Mouse (Mus musculus): ENCODE measurements around the gene Slc47a2.
"Not testable (repeated sequence)": the region's sequence is repeated elsewhere in the genome, so short reads cannot be mapped to it uniquely, and the experiment has no call there.

The Slc47a2 gene

GRCm38 (mm10) chr11:61341233-61341632, 1.4 kb downstream of the Slc47a2 start:
- DNase-seq (ENCODE audit: low spot score in 2 of 2): no peak

DNA sequence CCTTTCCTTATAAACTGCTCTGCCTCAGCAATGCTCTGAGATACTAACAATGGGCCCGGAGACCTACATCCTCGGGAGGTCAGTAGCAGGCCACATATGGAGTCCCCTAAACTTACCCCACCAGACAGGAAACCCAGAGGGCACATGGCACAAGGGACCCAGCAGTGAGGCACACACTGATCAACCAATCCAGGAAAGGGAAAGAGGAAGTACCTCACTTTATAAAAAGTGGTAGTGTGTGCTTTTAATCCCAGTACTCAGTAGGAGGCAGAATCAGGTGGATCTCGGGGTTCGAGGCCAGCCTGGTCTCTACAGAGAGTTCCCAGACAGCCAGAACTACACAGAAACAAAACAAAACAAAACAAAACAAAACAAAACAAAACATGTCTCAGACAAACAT, 2.3 kb downstream of the Slc47a2 start:
- no peak for DNase-seq (ENCODE audit: low spot score in 2 of 2)

- DNase-seq (ENCODE audit: low spot score in 2 of 2): no peak
These were observed 5.1 kb downstream of the Slc47a2 start for GRCm38 (mm10) chr11:61337586-61337985.

DNA sequence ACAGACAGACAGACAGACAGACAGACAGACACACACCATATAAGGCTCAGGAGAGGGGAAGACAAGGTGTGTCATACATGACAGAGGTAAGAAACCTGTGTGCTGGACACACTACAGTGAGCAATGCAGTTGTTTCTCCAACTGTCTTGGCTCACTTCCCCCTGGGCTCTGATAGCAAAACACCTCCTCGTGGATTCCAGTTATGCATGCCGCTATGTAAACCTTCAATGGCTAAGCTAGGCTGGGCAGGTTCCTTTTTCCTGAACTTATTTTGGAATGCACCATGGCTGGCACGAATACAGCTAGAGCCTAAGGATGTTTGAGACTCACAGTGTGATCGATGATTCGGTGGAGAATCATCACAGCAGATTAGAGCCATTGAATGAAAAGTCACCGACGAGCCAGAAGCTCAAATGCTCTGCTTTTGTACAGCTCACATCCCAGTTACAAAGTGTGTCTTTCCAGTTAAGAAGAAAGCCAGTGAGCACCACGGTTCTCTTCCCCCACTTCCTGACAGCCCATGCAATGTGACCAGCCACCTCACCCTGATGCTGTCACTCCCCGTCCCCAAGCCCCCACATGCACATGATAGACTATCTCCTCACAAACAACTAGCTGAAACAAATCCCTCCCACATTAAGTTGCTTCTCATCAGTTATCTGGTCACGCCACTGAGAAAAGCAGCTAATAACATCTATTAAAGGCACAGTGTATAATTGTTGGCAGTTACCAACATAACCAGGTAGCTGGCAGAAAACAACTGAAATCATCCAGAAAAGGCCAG, 21.6 kb downstream of the Slc47a2 start:
- DNase-seq (ENCODE audit: low spot score in 2 of 2): no peak

- no peak for DNase-seq (ENCODE audit: low spot score in 2 of 2)
These were observed 22.6 kb downstream of the Slc47a2 start for GRCm38 (mm10) chr11:61319923-61320567.

DNA sequence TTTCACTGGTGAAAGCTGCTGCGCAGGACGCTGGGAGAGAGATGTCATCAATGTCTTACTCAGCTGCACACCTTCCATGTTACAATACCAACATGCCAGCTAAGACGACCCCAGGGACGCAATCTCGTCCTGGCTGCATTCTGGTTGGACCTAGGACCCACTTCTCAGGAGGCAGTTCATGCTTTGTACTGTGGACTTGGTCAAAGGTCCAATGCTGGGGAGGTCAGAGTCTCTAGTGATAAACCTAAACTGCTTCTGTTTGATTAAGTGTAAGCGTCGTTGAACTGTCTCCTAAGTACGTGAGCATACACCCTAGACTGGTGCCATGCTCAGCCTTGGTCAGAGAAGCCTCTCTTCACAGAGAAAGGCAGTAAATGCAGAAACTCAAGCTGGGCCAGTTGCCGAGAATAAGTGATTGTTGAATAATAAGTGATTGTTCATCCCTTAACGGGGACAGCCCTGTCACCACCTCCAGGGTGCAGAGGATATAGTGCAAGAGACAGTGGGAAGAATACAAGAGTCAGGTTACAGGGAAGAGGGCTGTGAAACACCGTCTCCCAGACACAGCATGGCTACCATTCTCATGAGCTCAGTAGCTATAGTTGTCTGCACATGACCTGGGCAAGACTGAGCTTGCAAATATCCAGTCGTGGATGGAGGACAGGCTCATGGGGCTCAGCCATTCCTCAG, 23.3 kb downstream of the Slc47a2 start:
- no peak for DNase-seq (ENCODE audit: low spot score in 2 of 2)

- no peak for DNase-seq (ENCODE audit: low spot score in 2 of 2)
These were observed 25.8 kb downstream of the Slc47a2 start for GRCm38 (mm10) chr11:61316864-61317263.

DNA sequence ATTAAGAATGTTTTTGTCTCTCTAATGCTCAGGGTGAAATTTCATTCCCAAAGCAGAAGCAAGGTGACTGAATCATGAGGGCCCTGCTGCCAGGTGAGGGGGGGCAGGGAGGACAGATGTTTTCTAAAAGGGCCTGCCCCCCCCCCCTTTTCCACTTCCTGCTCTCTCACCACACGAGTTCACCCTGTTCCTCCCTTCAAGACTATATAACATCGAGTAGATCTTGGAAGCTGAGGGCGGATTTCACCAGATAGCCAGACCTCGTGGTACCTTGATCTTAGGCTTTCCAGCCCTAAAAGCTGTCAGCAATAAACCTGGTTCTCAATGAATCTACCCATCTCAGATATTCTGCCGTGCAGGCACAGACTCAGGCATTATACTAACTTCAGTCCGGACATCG, 32.3 kb downstream of the Slc47a2 start:
- DNase-seq (ENCODE audit: low spot score in 2 of 2): no peak

DNA sequence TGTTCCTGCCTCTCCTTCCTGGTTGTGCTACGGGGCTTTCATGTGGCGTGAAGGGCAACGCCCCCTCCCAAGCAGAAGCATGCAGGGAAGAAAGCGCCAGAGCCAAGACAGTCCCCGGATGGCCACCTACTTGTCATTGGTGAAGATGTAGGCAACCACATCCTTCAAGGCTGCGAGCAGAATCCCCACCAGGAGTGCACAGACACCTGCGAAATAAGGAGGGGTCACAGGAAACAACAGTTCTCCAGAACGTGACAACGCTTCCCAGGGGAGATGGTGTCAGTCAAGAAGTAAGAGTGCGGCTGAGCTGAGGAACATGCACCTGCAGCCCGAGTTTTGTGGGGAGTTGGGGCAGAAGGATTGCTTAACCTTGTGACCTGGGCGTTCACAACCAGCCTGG, 32.8 kb downstream of the Slc47a2 start:
- no peak for DNase-seq (ENCODE audit: low spot score in 2 of 2)

DNA sequence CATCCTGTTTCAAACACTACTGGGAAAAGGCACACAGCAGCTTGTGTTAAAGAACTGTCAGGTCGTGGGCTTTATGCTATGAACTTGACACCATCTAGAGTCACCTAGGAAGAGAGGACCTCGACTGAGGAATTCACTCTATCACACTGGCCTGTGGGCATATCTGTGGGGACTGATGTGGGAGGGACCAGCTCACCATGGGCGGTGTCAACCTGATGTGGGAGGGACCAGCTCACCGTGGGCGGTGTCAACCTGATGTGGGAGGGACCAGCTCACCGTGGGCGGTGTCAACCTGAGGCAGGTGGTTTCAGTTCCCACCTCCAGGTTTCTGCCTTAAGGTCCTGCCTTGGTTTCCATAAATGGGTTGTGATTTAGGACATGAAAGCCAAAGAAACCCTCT, 34.9 kb downstream of the Slc47a2 start:
- DNase-seq (ENCODE audit: low spot score in 2 of 2): no peak

GRCm38 (mm10) chr11:61305377-61305776, 37.3 kb downstream of the Slc47a2 start:
- DNase-seq (ENCODE audit: low spot score in 2 of 2): no peak

GRCm38 (mm10) chr11:61304535-61304934, 38.1 kb downstream of the Slc47a2 start:
- not testable (repeated sequence) for DNase-seq (ENCODE audit: low spot score in 2 of 2)

- DNase-seq (ENCODE audit: low spot score in 2 of 2): no peak
These were observed 41.8 kb downstream of the Slc47a2 start for GRCm38 (mm10) chr11:61300716-61301392.

GRCm38 (mm10) chr11:61300205-61300604, 42.5 kb downstream of the Slc47a2 start:
- no peak for DNase-seq (ENCODE audit: low spot score in 2 of 2)

GRCm38 (mm10) chr11:61297901-61298300, 44.8 kb downstream of the Slc47a2 start:
- no peak for DNase-seq (ENCODE audit: low spot score in 2 of 2)

- no peak for DNase-seq (ENCODE audit: low spot score in 2 of 2)
These were observed 45.3 kb downstream of the Slc47a2 start for GRCm38 (mm10) chr11:61297326-61297725.

DNA sequence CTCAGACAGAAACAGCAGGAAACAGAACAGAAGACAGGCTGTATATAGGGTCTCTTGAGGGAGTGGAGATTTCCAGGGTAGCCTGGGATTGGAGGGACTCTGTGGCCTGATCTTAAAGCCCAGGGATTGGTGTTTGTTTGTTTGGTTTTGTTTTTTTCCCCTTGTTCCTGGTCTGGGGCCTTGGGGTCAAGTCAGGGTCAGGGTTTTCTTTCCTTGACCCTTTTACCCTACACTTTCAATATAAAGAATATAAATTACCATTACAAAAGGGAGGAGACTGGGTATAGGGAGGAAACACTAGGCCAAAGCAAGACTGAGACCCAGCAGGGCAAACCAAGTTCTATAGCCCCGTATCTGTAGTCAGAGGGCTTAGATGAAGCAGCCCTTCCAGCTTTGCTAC, 46.1 kb downstream of the Slc47a2 start:
- DNase-seq (ENCODE audit: low spot score in 2 of 2): no peak

- no peak for DNase-seq (ENCODE audit: low spot score in 2 of 2)
These were observed 47.1 kb downstream of the Slc47a2 start for GRCm38 (mm10) chr11:61295556-61295955.

- no peak for DNase-seq (ENCODE audit: low spot score in 2 of 2)
These were observed 48.2 kb downstream of the Slc47a2 start for GRCm38 (mm10) chr11:61294431-61294830.

DNA sequence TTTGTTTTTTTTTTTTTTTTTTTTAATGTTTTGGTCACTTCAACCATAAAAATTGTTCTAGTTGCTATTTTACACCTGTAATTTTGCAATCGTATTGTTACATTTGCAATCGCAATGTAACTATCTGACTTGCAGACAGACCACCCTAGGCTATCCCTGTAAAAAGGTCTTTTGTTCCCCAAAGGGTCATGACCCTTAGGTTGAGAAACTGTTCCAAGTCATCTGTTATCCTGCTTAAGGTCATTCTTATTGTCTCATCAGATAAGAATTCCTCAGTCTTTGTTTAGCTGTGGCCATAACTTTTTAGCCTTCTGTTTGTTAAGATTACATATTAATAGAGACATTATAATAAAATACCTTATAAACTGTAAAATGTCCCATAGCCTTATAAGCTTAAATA, 49.4 kb downstream of the Slc47a2 start:
- DNase-seq (ENCODE audit: low spot score in 2 of 2): no peak

GRCm38 (mm10) chr11:61284323-61284722, 58.3 kb downstream of the Slc47a2 start:
- DNase-seq (ENCODE audit: low spot score in 2 of 2): no peak

DNA sequence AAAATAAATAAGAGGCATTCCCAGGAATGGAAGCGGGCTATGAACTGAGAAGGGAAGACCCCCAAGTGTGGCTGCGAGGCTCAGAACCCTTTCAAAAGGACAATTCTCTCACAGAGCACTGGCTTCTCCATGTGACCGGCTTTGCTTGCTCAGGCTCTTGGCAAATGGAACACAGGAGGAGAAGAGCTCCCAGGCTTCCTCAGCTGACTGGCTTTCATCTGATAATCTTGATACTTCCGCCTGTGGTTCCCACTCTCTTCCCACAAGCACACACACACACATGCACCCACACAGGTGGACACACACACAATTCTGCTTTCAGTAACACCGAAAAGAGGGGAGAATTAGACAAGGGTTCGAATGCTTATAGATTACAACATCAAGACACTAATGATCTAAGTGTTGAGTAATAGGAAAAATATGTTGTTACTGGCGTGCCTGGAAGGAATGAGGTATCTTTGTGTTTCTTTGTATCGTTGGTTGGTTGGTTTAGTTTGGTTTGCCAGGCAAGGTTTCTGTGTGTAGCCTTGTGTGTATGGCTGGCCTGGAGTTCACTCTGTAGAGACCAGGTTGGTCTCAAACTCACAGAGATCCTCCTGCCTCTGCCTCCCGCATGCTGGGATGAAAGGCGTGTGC, 59.1 kb downstream of the Slc47a2 start:
- DNase-seq (ENCODE audit: low spot score in 2 of 2): no peak

All from right cerebral cortex, postnatal 36 days (tissue).